Mouse (Mus musculus) lung, postnatal 0 days (tissue): ENCODE data around the gene Nrap. TPM values are rescaled to one million over a fixed set of nuclear protein-coding genes. Genes with fewer than 3 reads are reported as not detected.
A peak's percentile ranks its signal among the peaks of the same experiment; 100 is the strongest.

Source experiments
- ATAC-seq: fragments of 200-750 bp; cut with Nextera tagmentation; 2 replicates; pipeline ENCODE4 v1.8.0; 2017; ENCODE audit warnings: moderate library complexity
- DNase-seq: peaks from one replicate; pipeline ENCODE4 v3.0.0-alpha.2; 2016; ENCODE audit warnings: low spot score
- H3K27ac ChIP-seq: fragments of 300-500 bp; sonication (generic); 2 replicates; pipeline ENCODE4 v1.5.1; 2014; ENCODE audit warnings: antibody characterized with exemption, mild to moderate bottlenecking, low read length, mixed read lengths
- H3K27me3 ChIP-seq: fragments of 300-500 bp; sonication (generic); replicated peaks from 2 replicates; pipeline ENCODE4 v1.6.1; 2014; ENCODE audit warnings: low read length, mixed read lengths; ENCODE audit not compliant: insufficient read depth
- H3K36me3 ChIP-seq: fragments of 300-500 bp; sonication (generic); 2 replicates; pipeline ENCODE4 v1.6.1; 2014; ENCODE audit warnings: low read length, mixed read lengths; ENCODE audit not compliant: insufficient read depth
- H3K4me1 ChIP-seq: fragments of 300-500 bp; sonication (generic); 2 replicates; pipeline ENCODE4 v1.6.1; 2014; ENCODE audit warnings: antibody characterized with exemption, low read depth, low read length, mixed read lengths; ENCODE audit not compliant: insufficient read depth
- H3K4me2 ChIP-seq: fragments of 300-500 bp; sonication (generic); replicated peaks from 2 replicates; pipeline ENCODE4 v1.6.1; 2014; ENCODE audit warnings: low read depth, mild to moderate bottlenecking, low read length, moderate library complexity, mixed read lengths
- H3K4me3 ChIP-seq: fragments of 300-500 bp; sonication (generic); 2 replicates; pipeline ENCODE4 v1.5.1; 2014; ENCODE audit warnings: low read depth, low read length
- H3K9ac ChIP-seq: fragments of 300-500 bp; sonication (generic); replicated peaks from 2 replicates; pipeline ENCODE4 v1.6.1; 2014; ENCODE audit warnings: low read depth, mild to moderate bottlenecking
- H3K9me3 ChIP-seq: fragments of 300-500 bp; sonication (generic); 2 replicates; pipeline ENCODE4 v1.6.1; 2016; ENCODE audit warnings: low read length, mixed read lengths
- CTCF ChIP-seq: IDR thresholded peaks from 2 replicates; pipeline ENCODE4 v1.5.1; 2016; ENCODE audit warnings: antibody characterized with exemption, mild to moderate bottlenecking
- EP300 ChIP-seq: IDR thresholded peaks from 2 replicates; pipeline ENCODE4 v1.6.1; 2016; ENCODE audit warnings: antibody characterized with exemption, mild to moderate bottlenecking, control low read depth
- whole genome bisulfite sequencing: fragments of 180-500 bp; shearing (Covaris S2); extraction: QIAGEN DNeasy Blood & Tissue Kit; methylation state at CpG from one replicate; pipeline ENCODE4 v1.1.7; 2014; 5-methylcytosine and 5-hydroxymethylcytosine counted together
- polyA plus RNA-seq: library from polyadenylated mRNA; unstranded; fragments of >200 nt; fragmentation: Nextera tagmentation; extraction: Ambion mirVana; gene quantifications from 2 replicates; pipeline ENCODE4 v1.2.1, GENCODE M21; 2015

Gene Nrap
- polyA plus RNA-seq, 1 experiment from 2014 or later, result 0.53 TPM

- no peaks in the 10 kb centered on the region for H3K27me3 ChIP-seq
- H3K27ac ChIP-seq, result no peak overlapping the region
- no peak overlapping the region for H3K4me2 ChIP-seq
- DNase-seq (no peak), ATAC-seq (no peak)
- no peaks in the 10 kb centered on the region for H3K36me3 ChIP-seq
- H3K9ac ChIP-seq, result no peak overlapping the region
- H3K9me3 ChIP-seq, result no peaks in the 10 kb centered on the region
- H3K4me1 ChIP-seq, result no peaks in the 10 kb centered on the region
- WGBS, result 83% methylated on average over 10 of the region's 10 CpGs
- H3K4me3 ChIP-seq, result no peak overlapping the region
- no peak for TF ChIP-seq EP300
- no peak for TF ChIP-seq CTCF
Observed at GRCm38 (mm10) chr19:56381407-56381806, 8.4 kb downstream of the Nrap start.

- Histone ChIP-seq H3K27me3 (no peaks in the 10 kb centered on the region), H3K36me3 (no peaks in the 10 kb centered on the region), H3K4me1 (no peaks in the 10 kb centered on the region), H3K9me3 (no peaks in the 10 kb centered on the region), H3K4me3 (no peak overlapping the region), H3K4me2 (no peak overlapping the region), H3K27ac (no peak overlapping the region), H3K9ac (no peak overlapping the region)
- no peak for ATAC-seq
- TF ChIP-seq EP300, result no peak
- 71% methylated on average over 7 of the region's 7 CpGs for WGBS
- DNase-seq, result no peak
Observed at GRCm38 (mm10) chr19:56380341-56380740, 9.5 kb downstream of the Nrap start.

GRCm38 (mm10) chr19:56378554-56379172, 11.2 kb downstream of the Nrap start:
- Histone ChIP-seq H3K4me2 (no peak overlapping the region), H3K27ac (no peak overlapping the region), H3K9me3 (no peaks in the 10 kb centered on the region), H3K27me3 (no peaks in the 10 kb centered on the region), H3K36me3 (no peaks in the 10 kb centered on the region), H3K4me1 (no peaks in the 10 kb centered on the region), H3K4me3 (no peak overlapping the region), H3K9ac (no peak overlapping the region)
- no peak for TF ChIP-seq CTCF
- TF ChIP-seq EP300, result no peak
- ATAC-seq (peak; percentile 41), DNase-seq (no peak)
- WGBS, result 49% methylated on average over 13 of the region's 13 CpGs

DNA sequence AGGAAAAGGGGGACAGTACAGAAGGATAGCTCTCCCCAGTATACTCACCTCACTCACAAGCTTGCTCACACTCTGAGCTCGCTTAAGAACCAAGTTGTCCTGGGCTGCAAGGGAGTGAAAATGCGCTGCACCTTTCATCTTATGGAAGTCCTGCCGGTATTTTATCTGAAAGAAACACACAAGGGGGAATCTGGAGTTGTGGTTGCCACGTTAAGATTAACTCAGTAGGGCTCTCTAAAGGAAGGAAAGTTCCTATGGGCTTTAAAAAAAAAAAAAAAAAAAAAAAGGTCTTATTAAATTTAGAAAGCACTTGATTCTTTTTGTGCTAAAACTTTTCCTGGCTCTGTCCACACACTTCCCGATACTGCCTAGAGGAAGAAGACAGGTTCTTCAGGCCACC, 11.8 kb downstream of the Nrap start:
- Histone ChIP-seq H3K4me1 (no peaks in the 10 kb centered on the region), H3K27ac (no peak overlapping the region), H3K36me3 (no peaks in the 10 kb centered on the region), H3K4me2 (no peak overlapping the region), H3K9me3 (no peaks in the 10 kb centered on the region), H3K4me3 (no peak overlapping the region), H3K9ac (no peak overlapping the region), H3K27me3 (no peaks in the 10 kb centered on the region)
- ATAC-seq, result no peak
- 72% methylated on average over 5 of the region's 5 CpGs for WGBS
- TF ChIP-seq EP300 (no peak), CTCF (no peak)
- no peak for DNase-seq

DNA sequence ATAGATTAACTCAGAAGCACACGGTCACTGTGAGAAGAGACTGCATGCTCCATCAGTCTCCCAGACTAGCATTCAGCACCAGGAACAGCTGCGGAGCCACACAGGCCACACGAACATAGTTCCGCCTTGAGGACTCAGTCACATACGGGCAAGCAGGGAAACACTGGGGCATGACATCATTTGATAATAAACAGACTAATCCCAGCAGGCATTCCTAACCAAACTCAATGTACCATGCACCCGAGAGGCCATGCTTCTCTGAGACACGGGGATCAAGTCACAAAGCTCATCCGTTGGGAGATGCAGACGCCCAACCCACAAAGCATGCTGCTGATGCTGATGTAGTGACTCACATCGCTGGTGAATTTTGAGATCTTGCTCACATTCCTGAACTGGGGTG, 15.8 kb downstream of the Nrap start:
- no peak for ATAC-seq

DNA sequence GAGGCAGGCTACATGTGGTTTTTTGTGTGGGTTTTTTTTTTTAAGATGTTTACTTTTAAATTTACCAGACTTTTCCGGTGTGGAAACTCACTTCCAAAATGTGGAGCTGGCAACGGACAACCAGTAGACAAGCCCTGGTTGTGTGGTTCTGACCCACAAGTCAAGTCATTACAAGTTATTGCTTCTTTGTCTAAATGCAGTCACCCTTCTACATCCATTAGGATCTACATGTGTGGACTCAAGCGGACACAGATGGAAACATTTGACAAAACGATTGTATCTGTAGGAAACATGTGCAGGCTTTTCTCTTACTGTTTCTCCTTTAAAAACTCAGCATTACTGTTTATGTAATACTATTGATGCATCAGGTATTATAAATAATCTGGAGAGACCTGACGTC, 16.6 kb downstream of the Nrap start:
- Histone ChIP-seq H3K4me3 (no peak overlapping the region), H3K36me3 (no peaks in the 10 kb centered on the region), H3K27me3 (no peaks in the 10 kb centered on the region), H3K9ac (no peak overlapping the region), H3K4me1 (no peaks in the 10 kb centered on the region), H3K4me2 (no peak overlapping the region), H3K27ac (no peak overlapping the region), H3K9me3 (no peaks in the 10 kb centered on the region)
- TF ChIP-seq CTCF (no peak), EP300 (no peak)
- DNase-seq (no peak), ATAC-seq (no peak)
- 80% methylated on average over 5 of the region's 5 CpGs for whole genome bisulfite sequencing

More for the DNA sequence above, 15.8 kb downstream of the Nrap start:
- Histone ChIP-seq H3K4me3 (no peak overlapping the region), H3K27ac (no peak overlapping the region), H3K9ac (no peak overlapping the region), H3K36me3 (no peaks in the 10 kb centered on the region), H3K27me3 (no peaks in the 10 kb centered on the region), H3K4me1 (no peaks in the 10 kb centered on the region), H3K4me2 (no peak overlapping the region), H3K9me3 (no peaks in the 10 kb centered on the region)
- WGBS, result 54% methylated on average over 10 of the region's 10 CpGs
- no peak for DNase-seq
- no peak for TF ChIP-seq EP300
- no peak for TF ChIP-seq CTCF

DNA sequence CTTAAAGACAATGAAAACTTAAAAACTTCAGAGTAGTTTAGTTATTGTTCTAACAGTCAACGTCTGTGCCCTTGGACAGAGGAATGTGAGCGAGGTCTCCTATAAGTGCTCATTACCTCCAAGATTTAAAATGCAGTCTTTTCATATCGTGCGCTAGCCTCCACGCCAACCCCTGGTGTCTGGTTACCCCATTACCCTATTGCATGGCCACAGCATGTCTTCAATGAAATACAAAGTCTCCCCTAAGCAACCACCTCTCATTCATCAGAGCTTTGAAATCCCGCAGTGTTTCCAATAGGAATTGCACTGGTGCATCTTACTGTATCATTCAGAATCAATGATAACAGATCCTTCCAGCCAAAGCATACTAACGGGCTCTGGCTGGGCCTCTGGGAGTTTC, 17.6 kb downstream of the Nrap start:
- H3K4me1 ChIP-seq, result no peaks in the 10 kb centered on the region
- no peak for TF ChIP-seq EP300
- no peak for TF ChIP-seq CTCF
- 75% methylated on average over 7 of the region's 7 CpGs for WGBS
- no peaks in the 10 kb centered on the region for H3K36me3 ChIP-seq
- H3K4me3 ChIP-seq, result no peak overlapping the region
- no peak overlapping the region for H3K27ac ChIP-seq
- H3K27me3 ChIP-seq, result no peaks in the 10 kb centered on the region
- DNase-seq (no peak), ATAC-seq (no peak)
- H3K9me3 ChIP-seq, result no peaks in the 10 kb centered on the region
- H3K9ac ChIP-seq, result no peak overlapping the region
- H3K4me2 ChIP-seq, result no peak overlapping the region
